Mouse (Mus musculus): ENCODE results near the gene Fads3.

Gene Fads3

DNA sequence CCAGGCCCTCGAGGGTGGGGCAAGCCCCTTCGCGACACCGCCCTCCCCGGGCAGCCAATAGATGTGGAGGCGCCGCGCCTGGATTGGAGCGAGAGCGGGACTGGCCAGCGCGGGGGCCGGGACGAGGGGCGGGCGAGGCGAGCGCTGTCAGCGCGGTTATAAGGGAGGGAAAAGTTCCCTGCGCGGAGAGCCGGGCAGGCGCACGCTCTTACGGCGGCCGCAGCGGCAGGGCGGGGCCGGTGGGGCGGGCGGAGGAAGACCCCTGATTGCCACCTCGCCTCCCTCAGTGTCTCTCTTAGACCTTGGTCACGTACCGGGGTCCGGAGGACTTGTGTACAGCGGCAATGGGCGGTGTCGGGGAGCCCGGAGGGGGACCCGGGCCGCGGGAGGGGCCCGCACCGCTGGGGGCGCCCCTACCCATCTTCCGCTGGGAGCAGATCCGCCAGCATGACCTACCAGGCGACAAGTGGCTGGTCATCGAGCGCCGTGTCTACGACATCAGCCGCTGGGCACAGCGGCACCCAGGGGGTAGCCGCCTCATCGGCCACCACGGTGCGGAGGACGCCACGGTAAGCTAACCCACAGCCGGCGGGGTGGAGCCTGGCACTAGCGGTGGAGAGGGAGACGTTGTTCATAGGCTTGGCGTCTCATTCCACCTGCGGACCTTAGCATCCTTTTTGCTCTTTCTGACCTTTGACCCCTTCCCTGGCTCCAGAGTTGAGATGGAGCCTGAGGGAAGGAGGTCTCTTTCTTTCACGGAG, at the start of gene Fads3:
Gene Fads3 (plus strand): TSS at position 182 of the 761 bp plus-strand sequence.
- peak in 1 of 2 experiments; percentile 84 for DNase-seq

DNA sequence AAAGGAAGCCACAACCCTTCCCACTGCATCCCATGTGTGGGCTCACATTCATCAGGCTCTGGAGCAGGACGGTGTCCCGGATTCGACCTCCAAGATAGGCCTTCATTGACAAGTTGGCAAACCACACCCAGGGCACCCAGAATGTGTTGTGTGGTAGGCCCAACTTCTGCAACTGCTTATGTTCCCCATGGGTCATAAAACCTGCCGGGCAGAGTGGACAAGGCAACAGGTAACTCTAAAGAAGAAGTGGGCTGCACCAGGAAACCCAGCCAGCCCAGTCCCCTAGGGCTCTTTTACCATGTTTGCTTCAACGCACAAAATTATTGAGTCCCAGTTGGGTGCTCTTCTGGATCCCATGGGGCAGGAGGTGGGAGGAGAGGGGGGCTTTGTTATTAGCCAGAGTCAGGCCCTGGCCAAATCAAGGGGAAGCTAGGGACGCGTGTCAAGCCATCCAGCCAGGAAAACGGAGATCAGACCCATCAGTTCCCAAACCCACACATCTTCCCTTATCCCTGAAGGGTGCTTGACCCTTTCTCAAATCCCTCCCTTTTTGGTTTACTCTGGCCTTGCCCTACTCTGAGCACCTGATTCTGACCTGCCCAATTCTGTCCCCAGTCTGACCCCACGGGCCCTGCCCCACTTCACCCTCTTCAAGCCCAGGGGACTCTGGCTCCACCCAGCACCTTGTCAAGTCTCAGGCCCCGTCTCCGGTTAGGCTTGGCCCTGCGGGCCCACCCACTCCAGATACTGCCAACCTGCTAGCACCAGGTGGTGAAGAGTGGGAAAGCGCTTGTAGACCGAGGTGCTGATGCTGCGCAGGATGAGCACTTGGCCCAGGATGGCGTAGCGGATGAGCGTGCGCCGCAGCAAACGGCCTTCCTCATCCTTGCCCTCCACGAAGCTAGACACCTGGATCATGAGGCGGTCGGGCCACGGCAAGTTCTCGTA, 49.1 kb upstream of the Fads3 start:
- DNase-seq, result no peak

- peak; percentile 81 to 86 for DNase-seq
Measured at GRCm38 (mm10) chr19:9993036-9993656, 48.2 kb upstream of the Fads3 start.

DNA sequence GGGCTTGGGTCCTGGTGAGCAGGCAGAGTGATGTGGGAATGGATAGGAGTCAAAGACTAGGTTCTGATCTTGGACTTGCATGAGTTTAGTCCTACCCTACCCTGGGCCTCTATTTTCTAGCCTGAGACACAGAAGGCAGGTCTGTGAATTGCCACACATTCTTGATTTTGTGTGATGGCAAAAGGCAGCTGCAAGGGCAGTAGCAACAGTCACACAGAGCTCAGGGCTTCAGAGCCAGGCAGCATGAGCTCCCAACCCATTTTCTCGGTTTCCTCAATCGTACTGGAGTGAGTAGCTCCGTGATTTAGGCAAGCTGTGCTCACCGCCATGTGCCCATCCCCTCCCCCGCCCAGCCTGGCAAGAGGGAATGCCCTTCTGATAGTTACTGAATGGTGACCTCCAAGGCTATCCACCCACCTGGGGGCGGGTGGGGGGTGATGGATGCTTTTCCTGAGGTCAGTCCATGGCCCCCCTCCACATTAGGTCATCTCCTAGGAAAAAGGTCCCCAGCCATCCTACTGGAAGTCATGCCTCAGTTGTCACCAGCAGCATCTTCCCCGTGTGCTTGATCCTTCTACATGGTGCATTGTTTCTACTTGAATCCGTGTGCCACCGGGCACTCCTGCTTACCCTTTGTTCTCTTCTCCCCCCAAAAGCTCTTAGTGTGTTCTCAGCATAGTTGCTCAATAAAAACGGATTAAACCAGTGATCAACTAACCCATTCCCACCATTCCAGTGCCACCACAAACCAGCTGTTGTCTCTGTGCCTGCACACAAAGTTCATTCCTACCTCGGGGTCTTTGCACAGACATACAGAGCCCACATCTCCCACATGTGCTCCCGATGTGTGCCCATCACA, 43.9 kb upstream of the Fads3 start:
- no peak for DNase-seq

GRCm38 (mm10) chr19:9998063-9998416, 43.3 kb upstream of the Fads3 start:
- DNase-seq, result no peak

GRCm38 (mm10) chr19:9998736-9999486, 42.5 kb upstream of the Fads3 start:
- no peak for DNase-seq

DNA sequence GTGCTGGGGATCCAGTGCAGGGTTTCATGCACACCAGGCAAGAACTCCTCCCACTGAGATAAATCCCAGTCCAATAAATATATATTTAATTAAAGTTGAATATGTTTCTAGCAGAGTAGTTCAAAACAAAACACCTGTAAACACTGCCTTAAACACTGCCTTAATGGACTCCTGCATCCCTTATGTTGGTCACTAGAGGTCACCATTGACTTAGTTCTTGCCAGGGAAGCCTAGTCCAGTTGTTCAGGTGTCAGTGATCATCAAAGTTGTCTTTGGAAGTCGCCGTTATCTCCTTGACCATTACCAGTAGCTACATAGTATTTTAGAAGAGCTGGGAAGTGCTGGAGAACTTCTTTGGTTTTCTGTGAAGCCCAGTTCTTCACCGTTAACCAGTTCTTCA, 41.0 kb upstream of the Fads3 start:
- DNase-seq, result no peak

DNA sequence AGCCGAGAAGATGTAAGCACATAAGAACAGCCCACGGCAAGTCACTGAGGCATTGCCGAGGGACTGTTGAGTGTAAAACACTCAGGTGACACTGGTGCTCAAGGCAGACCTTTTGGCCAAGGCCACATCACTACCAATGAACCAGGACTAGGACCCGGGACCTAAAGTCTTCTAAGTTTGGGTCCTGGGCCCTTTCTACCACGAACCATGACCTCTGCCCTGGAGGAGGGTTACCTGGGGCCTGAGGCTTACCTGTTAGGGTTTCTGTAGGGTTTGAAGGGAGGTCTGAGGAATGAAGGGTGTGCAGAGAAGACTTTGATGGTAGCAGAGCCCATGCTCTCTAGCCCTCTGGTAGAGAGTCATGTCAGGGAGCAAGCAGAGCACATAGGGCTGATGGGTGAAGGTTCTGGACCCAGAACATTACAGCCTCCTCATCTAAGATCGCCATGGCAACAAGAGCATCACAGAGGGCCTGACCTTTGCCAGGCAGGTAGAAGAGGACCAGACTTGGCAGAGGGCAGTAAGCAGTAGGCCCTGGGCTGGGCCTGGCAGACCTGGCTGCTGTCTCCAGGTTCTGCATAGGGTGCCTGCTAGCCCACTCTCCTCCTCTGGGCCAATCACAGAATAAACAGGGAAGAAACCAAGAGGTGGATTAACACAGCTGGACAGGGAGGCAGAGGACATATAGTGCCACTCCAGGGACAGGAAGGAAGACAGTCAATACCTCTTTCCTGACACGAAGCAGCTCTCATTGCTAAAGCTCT, 40.0 kb upstream of the Fads3 start, which contains the start of the genes Best1 and Rab3il1:
Gene Best1 (minus strand): TSS at position 428 of the 764 bp plus-strand sequence.
Gene Rab3il1 (plus strand): TSS at position 464 of the 764 bp plus-strand sequence.
- no peak for DNase-seq

- DNase-seq, result no peak
Measured at GRCm38 (mm10) chr19:10003696-10004095, 37.7 kb upstream of the Fads3 start.

DNA sequence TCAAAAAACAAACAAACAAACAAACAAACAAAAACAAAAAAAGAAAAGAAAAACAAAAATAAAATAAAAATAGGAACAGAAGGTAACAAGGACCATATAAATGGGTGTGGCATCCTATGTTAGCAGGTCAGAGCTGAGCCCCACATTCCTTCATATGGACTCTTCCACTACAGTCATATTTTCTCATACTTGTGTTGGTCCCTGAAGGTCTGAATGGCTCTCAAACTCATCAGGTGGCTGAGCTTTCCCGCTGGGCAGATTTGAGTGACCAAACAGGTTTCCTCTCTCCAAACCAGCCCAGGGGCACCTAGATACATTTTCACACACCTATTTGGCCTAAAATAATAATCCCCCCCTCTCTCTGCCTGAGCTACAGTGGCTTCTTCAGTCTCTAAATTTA, 30.0 kb upstream of the Fads3 start:
- no peak for DNase-seq

- DNase-seq, result no peak
Measured at GRCm38 (mm10) chr19:10012827-10013278, 28.5 kb upstream of the Fads3 start.

DNA sequence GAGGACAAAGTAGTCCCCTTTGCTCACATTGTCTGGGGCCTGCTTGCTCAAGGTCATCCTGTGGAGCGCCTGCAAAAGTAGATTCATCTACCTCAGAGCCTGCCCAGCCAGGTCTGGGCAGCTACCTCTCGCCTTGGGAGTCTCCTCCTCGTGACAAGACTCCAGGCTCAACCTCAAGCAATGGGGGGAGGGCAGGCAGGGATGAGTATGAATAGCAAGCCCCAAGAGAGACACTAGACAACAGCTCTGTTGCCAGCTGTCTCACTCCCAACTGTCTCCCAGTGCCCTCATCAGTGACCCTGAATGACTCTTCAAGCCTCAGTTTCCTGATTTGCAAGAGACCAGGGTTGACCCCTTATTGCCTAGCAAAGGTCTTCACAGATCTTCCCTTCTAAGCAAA, 28.0 kb upstream of the Fads3 start:
- no peak for DNase-seq

GRCm38 (mm10) chr19:10013913-10014312, 27.5 kb upstream of the Fads3 start:
- DNase-seq, result no peak

DNA sequence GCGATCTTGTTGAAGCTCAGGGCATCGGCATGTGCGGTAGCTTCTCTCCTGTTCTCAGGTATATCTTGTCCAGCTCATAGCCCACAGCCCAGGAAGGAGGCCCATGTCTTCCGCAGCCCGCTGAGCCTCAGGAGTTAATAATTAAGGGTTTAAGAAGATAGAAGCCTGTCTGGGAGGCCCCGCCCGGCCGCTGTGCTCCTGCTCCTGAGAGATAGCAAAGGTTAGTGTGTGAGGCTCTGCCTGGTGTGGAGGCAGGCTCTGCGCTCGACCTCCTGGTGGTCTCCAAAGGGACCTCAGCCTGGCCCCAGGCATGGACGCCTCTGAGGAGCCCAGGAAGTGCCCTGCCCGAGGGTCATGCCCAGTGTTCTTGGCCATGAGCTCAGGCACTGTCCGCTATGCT, 26.5 kb upstream of the Fads3 start:
- no peak for DNase-seq

GRCm38 (mm10) chr19:10015442-10015841, 25.9 kb upstream of the Fads3 start:
- no peak for DNase-seq

GRCm38 (mm10) chr19:10016151-10016550, 25.2 kb upstream of the Fads3 start:
- DNase-seq, result no peak

- peak; percentile 71 to 76 for DNase-seq
Measured at GRCm38 (mm10) chr19:10017637-10018526, 23.5 kb upstream of the Fads3 start.

GRCm38 (mm10) chr19:10018527-10018818, 22.9 kb upstream of the Fads3 start:
- no peak for DNase-seq

DNA sequence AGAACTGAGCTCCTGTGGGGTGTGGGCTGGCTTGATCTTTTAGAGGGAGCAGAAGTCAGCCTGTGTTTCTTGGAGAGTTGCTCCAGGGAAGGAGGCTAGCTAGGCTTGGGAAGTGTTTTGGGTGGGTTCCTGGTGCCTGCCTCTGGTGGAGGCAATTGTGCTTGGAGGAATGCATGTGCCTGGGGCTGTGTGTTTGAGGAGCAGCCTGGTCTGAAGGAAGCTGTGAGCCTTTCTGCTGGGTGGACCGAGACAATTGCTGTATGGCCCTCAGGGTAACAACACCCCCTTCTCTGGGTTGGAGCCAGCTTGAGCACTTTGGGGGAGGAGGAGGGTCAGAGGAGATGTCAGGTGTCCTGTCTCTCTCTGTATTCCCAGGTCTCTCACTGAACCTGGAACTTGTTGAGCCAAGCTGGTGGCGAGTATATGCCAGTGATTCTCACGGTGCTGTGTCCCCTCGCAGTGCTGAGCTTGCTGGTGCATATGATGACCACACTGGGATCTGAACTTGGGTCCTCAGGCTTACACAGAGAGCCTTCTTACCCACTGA, 22.1 kb upstream of the Fads3 start:
- DNase-seq, result no peak

All from cerebellum, postnatal 36 days (tissue).